Mouse (Mus musculus): ENCODE measurements around the gene Gnb4. TPM values are rescaled to one million over a fixed set of nuclear protein-coding genes. Genes with fewer than 3 reads are reported as not detected.

Gene Gnb4
- polyA plus RNA-seq, 1 experiment: 6.5 TPM

DNA sequence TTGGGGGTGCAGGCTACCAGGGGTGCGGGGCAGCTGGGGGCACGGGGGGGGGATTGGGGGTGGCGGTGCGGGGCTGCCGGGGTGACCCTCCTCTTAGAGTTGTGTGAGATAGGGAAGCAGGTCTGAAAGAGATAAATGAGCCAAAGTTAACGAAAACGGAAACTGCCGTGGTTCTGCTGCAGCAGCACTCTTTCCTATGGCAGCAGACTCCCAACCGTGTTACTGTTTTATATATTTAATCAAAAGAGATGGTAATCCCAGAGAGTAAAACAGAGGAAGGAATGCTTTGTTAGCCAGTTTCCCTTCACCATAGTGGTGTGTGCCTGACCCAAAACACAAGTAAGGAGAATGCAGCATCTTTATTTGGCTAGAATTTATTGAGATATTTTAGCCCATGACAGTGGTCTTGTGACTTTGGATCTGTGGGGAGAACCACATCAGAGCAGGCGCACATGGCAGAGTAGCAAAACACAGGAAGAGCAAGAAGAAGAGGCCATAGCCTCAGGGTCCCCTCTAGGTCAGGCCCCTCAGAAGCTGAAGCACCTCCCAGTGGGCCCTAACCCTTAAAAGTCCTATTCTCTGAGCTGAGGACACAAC lies 40.1 kb upstream of the Gnb4 start:
- Histone ChIP-seq H3K27me3 (ENCODE audit: control insufficient read depth, insufficient read depth, low read length) (no peaks in the 10 kb centered on the region), H3K4me1 (ENCODE audit: control insufficient read depth, insufficient read depth, insufficient read length, low read length) (peaks cover 6% of the 10 kb centered on the region), H3K4me3 (ENCODE audit: low read depth, low read length) (no peak overlapping the region), H3K27ac (ENCODE audit: insufficient read depth, low read depth, low read length) (no peak overlapping the region), H3K36me3 (ENCODE audit: control insufficient read depth, insufficient read depth, low read length) (no peaks in the 10 kb centered on the region)
- TF ChIP-seq CTCF (IDR thresholded peaks at IDR 0.05; ENCODE audit: extremely low read depth, insufficient read length, insufficient replicate concordance, low read depth, low read length) (no peak), POLR2A (IDR thresholded peaks at IDR 0.05; ENCODE audit: low read depth, low read length) (no peak)
- 74% methylated on average over 10 of the region's 10 CpGs for WGBS

DNA sequence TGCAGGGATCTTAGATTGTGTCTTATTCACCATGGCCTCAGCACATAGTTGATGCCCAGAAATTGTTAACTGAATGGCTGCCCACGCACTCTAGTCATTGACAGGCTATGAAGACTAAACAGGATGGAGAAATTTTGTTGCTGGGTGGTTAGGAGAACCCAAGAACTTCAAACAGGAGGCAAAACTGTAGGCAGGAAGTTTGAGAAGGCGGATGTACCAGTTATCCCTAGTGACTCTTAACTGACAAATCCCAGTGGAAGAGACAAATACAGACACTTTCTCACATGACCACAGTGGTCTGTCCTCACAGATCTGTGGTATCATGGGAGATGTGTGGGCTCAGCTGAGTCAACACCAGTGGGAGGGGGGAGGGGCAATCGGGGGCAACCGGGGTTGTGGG lies 39.6 kb upstream of the Gnb4 start:
- no peak for TF ChIP-seq CTCF (IDR thresholded peaks at IDR 0.05; ENCODE audit: extremely low read depth, insufficient read length, insufficient replicate concordance, low read depth, low read length)
- TF ChIP-seq POLR2A (IDR thresholded peaks at IDR 0.05; ENCODE audit: low read depth, low read length): no peak
- Histone ChIP-seq H3K27ac (ENCODE audit: insufficient read depth, low read depth, low read length) (no peak overlapping the region), H3K4me3 (ENCODE audit: low read depth, low read length) (no peak overlapping the region), H3K27me3 (ENCODE audit: control insufficient read depth, insufficient read depth, low read length) (no peaks in the 10 kb centered on the region), H3K36me3 (ENCODE audit: control insufficient read depth, insufficient read depth, low read length) (no peaks in the 10 kb centered on the region), H3K4me1 (ENCODE audit: control insufficient read depth, insufficient read depth, insufficient read length, low read length) (peaks cover 6% of the 10 kb centered on the region)
- WGBS: 80% methylated on average over 4 of the region's 4 CpGs

DNA sequence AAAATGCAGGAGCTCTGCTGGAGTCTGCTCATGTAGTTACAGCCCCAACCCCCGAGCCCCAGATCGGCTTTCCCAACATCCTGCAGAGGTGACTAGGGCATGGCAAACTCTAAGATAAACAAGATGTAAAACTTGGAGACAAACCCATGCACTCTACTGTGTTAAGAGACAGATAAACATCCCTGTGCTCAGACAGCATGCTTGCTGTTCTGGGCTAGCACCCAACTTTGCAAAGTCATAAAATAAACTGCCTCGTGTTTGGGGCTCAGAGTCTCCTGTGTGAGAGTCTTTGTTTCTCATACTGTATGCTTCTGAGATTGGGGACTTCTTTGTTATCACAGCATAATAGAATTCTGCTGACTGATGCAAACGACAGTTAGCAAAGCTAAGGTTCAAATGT lies 36.4 kb upstream of the Gnb4 start:
- 27% methylated on average over 4 of the region's 4 CpGs for WGBS
- Histone ChIP-seq H3K27me3 (ENCODE audit: control insufficient read depth, insufficient read depth, low read length) (no peaks in the 10 kb centered on the region), H3K4me1 (ENCODE audit: control insufficient read depth, insufficient read depth, insufficient read length, low read length) (no peaks in the 10 kb centered on the region), H3K4me3 (ENCODE audit: low read depth, low read length) (no peak overlapping the region), H3K27ac (ENCODE audit: insufficient read depth, low read depth, low read length) (no peak overlapping the region), H3K36me3 (ENCODE audit: control insufficient read depth, insufficient read depth, low read length) (no peaks in the 10 kb centered on the region)
- TF ChIP-seq CTCF (IDR thresholded peaks at IDR 0.05; ENCODE audit: extremely low read depth, insufficient read length, insufficient replicate concordance, low read depth, low read length): no peak
- no peak for TF ChIP-seq POLR2A (IDR thresholded peaks at IDR 0.05; ENCODE audit: low read depth, low read length)

DNA sequence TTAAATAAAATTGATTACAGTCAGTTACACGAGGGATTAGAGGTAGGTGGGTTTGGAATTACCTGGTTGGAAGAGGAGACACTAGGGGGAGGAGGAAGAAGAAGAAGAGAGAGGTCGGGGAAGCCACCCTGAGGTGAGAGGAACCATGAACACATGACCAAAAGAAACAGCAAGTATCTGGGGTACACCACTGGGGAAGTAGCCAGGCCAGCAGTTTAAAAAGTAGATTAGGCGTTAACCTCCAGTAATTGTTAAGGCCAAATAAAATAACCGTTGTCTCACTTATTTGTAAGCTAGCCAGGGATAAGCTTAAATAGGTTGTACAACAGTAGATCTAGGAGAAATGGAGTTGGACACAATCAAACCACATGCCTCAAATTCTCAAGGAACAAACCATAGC lies 32.9 kb upstream of the Gnb4 start:
- WGBS: 64% methylated on average over 4 of the region's 4 CpGs
- no peak overlapping the region for H3K4me3 ChIP-seq (ENCODE audit: low read depth, low read length)
- H3K4me1 ChIP-seq (ENCODE audit: control insufficient read depth, insufficient read depth, insufficient read length, low read length): no peaks in the 10 kb centered on the region
- H3K27ac ChIP-seq (ENCODE audit: insufficient read depth, low read depth, low read length): no peak overlapping the region
- TF ChIP-seq CTCF (IDR thresholded peaks at IDR 0.05; ENCODE audit: extremely low read depth, insufficient read length, insufficient replicate concordance, low read depth, low read length) (no peak), POLR2A (IDR thresholded peaks at IDR 0.05; ENCODE audit: low read depth, low read length) (no peak)
- no peaks in the 10 kb centered on the region for H3K36me3 ChIP-seq (ENCODE audit: control insufficient read depth, insufficient read depth, low read length)
- H3K27me3 ChIP-seq (ENCODE audit: control insufficient read depth, insufficient read depth, low read length): no peaks in the 10 kb centered on the region

DNA sequence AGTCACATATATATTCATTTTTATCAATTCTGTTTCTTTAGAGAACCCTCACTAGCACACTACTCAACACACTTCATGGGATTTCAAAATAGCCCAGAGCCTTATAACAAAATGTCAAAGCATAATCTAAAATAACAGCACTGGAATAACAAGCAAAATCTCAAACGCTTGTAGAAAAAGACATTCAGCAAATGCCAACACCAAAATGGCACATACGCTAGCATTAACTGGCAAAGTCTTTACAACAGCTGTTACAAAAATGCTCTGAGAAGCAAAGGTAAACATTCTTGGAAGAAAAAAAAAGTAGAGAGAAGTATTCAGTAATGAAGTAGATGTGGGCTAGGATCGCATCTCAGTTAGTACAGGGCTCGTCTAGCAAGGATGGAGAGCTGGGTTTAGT lies 30.5 kb upstream of the Gnb4 start:
- TF ChIP-seq POLR2A (IDR thresholded peaks at IDR 0.05; ENCODE audit: low read depth, low read length) (no peak), CTCF (IDR thresholded peaks at IDR 0.05; ENCODE audit: extremely low read depth, insufficient read length, insufficient replicate concordance, low read depth, low read length) (no peak)
- Histone ChIP-seq H3K4me3 (ENCODE audit: low read depth, low read length) (no peak overlapping the region), H3K36me3 (ENCODE audit: control insufficient read depth, insufficient read depth, low read length) (no peaks in the 10 kb centered on the region), H3K4me1 (ENCODE audit: control insufficient read depth, insufficient read depth, insufficient read length, low read length) (no peaks in the 10 kb centered on the region), H3K27ac (ENCODE audit: insufficient read depth, low read depth, low read length) (no peak overlapping the region), H3K27me3 (ENCODE audit: control insufficient read depth, insufficient read depth, low read length) (no peaks in the 10 kb centered on the region)
- 78% methylated on average over 4 of the region's 4 CpGs for WGBS

DNA sequence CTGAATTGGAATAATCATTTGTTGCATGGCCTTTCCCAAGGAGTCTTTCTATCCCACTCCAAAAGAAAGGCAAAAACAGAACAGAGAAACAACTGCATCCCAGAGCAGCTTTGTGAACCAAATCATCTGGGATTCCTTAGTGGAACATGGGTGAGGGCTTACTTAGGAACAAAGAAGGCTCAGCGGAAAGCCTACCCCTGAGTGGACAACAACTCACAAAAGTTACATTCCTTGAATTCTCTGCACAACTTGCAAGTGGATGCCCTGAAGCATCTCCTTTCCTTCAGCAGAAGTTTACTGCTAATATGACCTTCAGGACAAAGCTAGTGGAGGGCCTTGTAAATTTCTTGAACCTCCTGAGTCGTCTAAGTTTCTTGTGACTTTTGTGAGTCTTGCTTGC lies 28.4 kb upstream of the Gnb4 start:
- Histone ChIP-seq H3K27me3 (ENCODE audit: control insufficient read depth, insufficient read depth, low read length) (no peaks in the 10 kb centered on the region), H3K36me3 (ENCODE audit: control insufficient read depth, insufficient read depth, low read length) (no peaks in the 10 kb centered on the region)
- 81% methylated on average over 2 of the region's 2 CpGs for WGBS

DNA sequence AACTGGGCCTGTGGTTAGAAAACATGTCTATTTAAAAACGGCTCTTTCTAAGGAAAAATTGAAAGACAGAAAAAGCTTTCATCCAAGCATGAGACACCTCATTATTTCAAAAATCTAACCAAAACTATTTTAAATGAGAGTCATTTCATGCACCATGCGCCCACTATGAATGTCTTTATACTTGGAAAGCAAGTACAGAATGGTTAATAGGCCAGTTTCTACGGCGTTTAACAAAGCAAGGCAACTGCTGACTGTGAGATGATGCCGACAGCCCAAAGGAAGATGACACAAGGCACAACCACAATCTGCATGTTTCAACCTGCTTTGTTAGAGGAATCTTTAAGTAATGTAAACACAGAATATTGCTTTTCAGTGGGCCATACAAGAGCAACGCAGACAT lies 25.7 kb upstream of the Gnb4 start:
- Histone ChIP-seq H3K4me3 (ENCODE audit: low read depth, low read length) (no peak overlapping the region), H3K4me1 (ENCODE audit: control insufficient read depth, insufficient read depth, insufficient read length, low read length) (no peaks in the 10 kb centered on the region), H3K36me3 (ENCODE audit: control insufficient read depth, insufficient read depth, low read length) (no peaks in the 10 kb centered on the region), H3K27ac (ENCODE audit: insufficient read depth, low read depth, low read length) (no peak overlapping the region), H3K27me3 (ENCODE audit: control insufficient read depth, insufficient read depth, low read length) (no peaks in the 10 kb centered on the region)
- TF ChIP-seq POLR2A (IDR thresholded peaks at IDR 0.05; ENCODE audit: low read depth, low read length) (no peak), CTCF (IDR thresholded peaks at IDR 0.05; ENCODE audit: extremely low read depth, insufficient read length, insufficient replicate concordance, low read depth, low read length) (no peak)
- WGBS: 87% methylated on average over 6 of the region's 6 CpGs

More for the DNA sequence above, 28.4 kb upstream of the Gnb4 start:
- no peak overlapping the region for H3K27ac ChIP-seq (ENCODE audit: insufficient read depth, low read depth, low read length)
- no peaks in the 10 kb centered on the region for H3K4me1 ChIP-seq (ENCODE audit: control insufficient read depth, insufficient read depth, insufficient read length, low read length)
- TF ChIP-seq POLR2A (IDR thresholded peaks at IDR 0.05; ENCODE audit: low read depth, low read length) (no peak), CTCF (IDR thresholded peaks at IDR 0.05; ENCODE audit: extremely low read depth, insufficient read length, insufficient replicate concordance, low read depth, low read length) (no peak)
- no peak overlapping the region for H3K4me3 ChIP-seq (ENCODE audit: low read depth, low read length)
